Mouse (Mus musculus): ENCODE data around the gene Nanog. TPM values are rescaled to one million over a fixed set of nuclear protein-coding genes. Genes with fewer than 3 reads are reported as not detected.

The Nanog gene
- total RNA-seq, 2 experiments from 2014 or later = not detected

- no peak for TF ChIP-seq CTCF (conservative IDR thresholded peaks at IDR 0.05)
- peak; percentile 88 to 92 for DNase-seq (ENCODE audit: low spot score in 2 of 2)
- Histone ChIP-seq H3K4me3 (peak overlapping the region; percentile 62), H3K27ac (peak overlapping the region; percentile 93)
Observed at GRCm38 (mm10) chr6:122761011-122761599, 53.8 kb downstream of the Nanog start.

DNA sequence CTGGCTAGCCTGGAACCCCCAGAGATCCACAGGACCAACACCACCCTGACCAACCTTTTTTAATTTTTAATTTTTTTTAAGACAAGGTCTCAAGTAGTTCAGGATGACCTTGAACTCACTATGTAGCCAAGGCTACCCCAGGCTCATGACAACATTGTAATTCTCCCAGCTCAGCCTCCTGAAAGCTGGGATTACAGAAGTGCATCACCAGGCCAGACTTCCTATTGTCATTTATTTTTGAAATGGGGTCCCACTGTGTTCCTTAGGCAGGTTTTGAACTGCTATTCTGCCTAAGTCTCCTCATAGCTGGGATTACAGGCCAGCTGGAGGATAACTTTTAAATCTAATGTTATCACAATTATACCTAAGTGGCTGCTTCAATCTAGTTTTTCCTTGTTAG, 54.6 kb downstream of the Nanog start:
- peak overlapping the region; percentile 93 for H3K27ac ChIP-seq
- H3K4me3 ChIP-seq = peak overlapping the region; percentile 62; the same call in 1 of the 2 replicates
- no peak for TF ChIP-seq CTCF (conservative IDR thresholded peaks at IDR 0.05)
- DNase-seq (ENCODE audit: low spot score in 2 of 2) = no peak

- DNase-seq (ENCODE audit: low spot score in 2 of 2) = no peak
- TF ChIP-seq CTCF (conservative IDR thresholded peaks at IDR 0.05) = no peak
- Histone ChIP-seq H3K27ac (no peak overlapping the region), H3K4me3 (no peak overlapping the region)
Observed at GRCm38 (mm10) chr6:122762480-122762879, 55.2 kb downstream of the Nanog start.

GRCm38 (mm10) chr6:122762952-122763700, 55.8 kb downstream of the Nanog start:
- no peak for DNase-seq (ENCODE audit: low spot score in 2 of 2)
- Histone ChIP-seq H3K4me3 (no peak overlapping the region), H3K27ac (no peak overlapping the region)
- no peak for TF ChIP-seq CTCF (conservative IDR thresholded peaks at IDR 0.05)

- Histone ChIP-seq H3K27ac (peak overlapping the region; percentile 96), H3K4me3 (peak overlapping the region; percentile 64)
- no peak for DNase-seq (ENCODE audit: low spot score in 2 of 2)
- no peak for TF ChIP-seq CTCF (conservative IDR thresholded peaks at IDR 0.05)
Observed at GRCm38 (mm10) chr6:122763844-122764445, 56.7 kb downstream of the Nanog start.

Other genes with a start within 250 kb of the Nanog start
- gene Rimklb, start 208.7 kb upstream of the Nanog start, total RNA-seq (2021) = 10 to 100 TPM; 70.3 to 71.6 TPM
- gene Mfap5, start 201.6 kb upstream of the Nanog start, total RNA-seq (2021) = not detected
- not detected for gene Aicda, start 153.7 kb upstream of the Nanog start, total RNA-seq (2021)
- 1 to 10 TPM; 1.5 to 2.3 TPM for gene Apobec1, start 105.0 kb upstream of the Nanog start, total RNA-seq (2021)
- not detected for gene Gdf3, start 97.4 kb upstream of the Nanog start, total RNA-seq (2021)
- not detected for gene Dppa3, start 81.1 kb upstream of the Nanog start, total RNA-seq (2021)
- gene Slc2a3, start 94.2 kb downstream of the Nanog start, total RNA-seq (2021) = 100 to 1,000 TPM; 104 to 109 TPM
- 10 to 100 TPM; 28.8 to 30.7 TPM for gene Foxj2, start 112.4 kb downstream of the Nanog start, total RNA-seq (2021)
- under 1 TPM; 0.54 to 0.61 TPM for gene C3ar1, start 148.7 kb downstream of the Nanog start, total RNA-seq (2021)
- gene Necap1, start 167.0 kb downstream of the Nanog start, total RNA-seq (2021) = 100 to 1,000 TPM; 201 to 210 TPM
- under 1 TPM; 0.22 to 0.61 TPM for gene Clec4a1, start 214.4 kb downstream of the Nanog start, total RNA-seq (2021)
- gene Clec4a3, start 245.0 kb downstream of the Nanog start, total RNA-seq (2021) = under 1 TPM; 0.37 to 0.38 TPM